Mouse (Mus musculus): ENCODE measurements around the gene Gm20388.

Gm20388 gene

GRCm38 (mm10) chr8:122444058-122444748 lies 2533.6 kb downstream of the Gm20388 start:
- peak; percentile 76 to 80 for DNase-seq

GRCm38 (mm10) chr8:122445203-122445602 lies 2534.6 kb downstream of the Gm20388 start:
- no peak for DNase-seq

- DNase-seq, result no peak
These were observed 2540.6 kb downstream of the Gm20388 start for GRCm38 (mm10) chr8:122451161-122451703.

- DNase-seq, result no peak
These were observed 2541.5 kb downstream of the Gm20388 start for GRCm38 (mm10) chr8:122452154-122452553.

- DNase-seq, result no peak
These were observed 2543.8 kb downstream of the Gm20388 start for GRCm38 (mm10) chr8:122454409-122454808.

GRCm38 (mm10) chr8:122457171-122457570 lies 2546.5 kb downstream of the Gm20388 start:
- no peak for DNase-seq

DNA sequence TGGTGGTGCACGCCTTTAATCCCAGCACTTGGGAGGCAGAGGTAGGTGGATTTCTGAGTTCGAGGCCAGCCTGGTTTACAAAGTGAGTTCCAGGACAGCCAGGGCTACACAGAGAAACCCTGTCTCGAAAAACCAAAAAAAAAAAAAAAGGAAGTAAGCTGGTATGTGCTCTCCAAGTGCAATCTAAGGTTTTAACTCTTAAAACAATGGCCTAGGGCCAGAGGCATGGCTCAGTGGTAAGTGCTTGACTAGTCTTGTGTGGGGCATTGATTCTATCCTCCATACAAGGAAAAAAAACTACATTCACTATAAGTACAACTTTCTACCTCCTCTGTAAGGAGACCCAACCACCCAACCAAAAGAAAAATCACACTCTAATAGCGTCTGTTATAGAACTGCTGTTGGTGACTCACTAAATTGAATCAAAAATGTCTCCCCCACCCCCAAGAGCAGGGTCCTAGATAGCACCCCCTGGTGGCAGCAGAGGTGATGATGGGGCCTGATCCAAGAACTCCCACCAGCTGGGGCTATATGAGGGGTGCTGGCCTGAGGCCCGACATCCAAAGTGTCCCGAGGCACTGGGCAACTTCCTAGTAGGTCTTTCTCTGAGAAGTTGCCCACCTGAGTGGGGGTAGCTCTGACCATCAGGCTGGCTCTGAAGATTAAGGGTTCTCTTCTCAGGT lies 2548.7 kb downstream of the Gm20388 start:
- no peak for DNase-seq

- no peak for DNase-seq
These were observed 2549.3 kb downstream of the Gm20388 start for GRCm38 (mm10) chr8:122459990-122460389.

- peak; percentile 79 to 84 for DNase-seq
These were observed 2550.2 kb downstream of the Gm20388 start, which contains the start of gene Snai3 for GRCm38 (mm10) chr8:122460524-122461472. Gene Snai3 (minus strand): TSS chr8:122460733.

DNA sequence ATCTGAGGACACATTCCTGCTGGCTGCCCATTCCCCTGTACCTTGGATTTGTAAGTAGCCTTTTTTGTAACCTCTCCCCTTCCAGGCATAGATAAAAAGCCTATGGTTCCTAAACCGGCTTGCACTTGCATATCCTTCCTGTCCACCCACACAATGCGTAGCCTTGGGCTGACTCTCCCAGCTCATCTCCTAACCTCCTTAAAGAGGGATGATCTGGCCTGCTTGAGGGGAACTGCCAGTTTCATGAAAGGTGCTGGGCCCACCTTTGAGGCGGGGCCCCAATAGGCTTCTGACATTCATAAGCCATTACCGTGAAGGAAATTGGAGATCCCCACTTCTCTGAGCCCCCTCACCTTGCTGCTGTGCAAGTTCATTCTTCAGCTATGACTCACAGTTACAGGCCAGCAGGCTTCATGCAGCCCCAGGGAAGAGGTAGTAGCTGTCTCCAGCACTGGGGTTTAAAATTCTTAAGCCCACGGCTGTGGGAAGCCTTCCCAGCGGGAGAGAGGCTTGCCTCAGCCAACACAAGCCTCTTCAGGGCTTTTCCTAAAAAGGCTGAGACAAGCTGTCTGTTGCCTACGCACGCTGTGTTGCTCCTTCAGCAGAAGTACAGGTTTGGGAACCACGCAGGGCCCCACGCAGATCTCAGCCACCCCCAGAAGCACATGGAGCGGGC lies 2551.0 kb downstream of the Gm20388 start:
- no peak for DNase-seq

DNA sequence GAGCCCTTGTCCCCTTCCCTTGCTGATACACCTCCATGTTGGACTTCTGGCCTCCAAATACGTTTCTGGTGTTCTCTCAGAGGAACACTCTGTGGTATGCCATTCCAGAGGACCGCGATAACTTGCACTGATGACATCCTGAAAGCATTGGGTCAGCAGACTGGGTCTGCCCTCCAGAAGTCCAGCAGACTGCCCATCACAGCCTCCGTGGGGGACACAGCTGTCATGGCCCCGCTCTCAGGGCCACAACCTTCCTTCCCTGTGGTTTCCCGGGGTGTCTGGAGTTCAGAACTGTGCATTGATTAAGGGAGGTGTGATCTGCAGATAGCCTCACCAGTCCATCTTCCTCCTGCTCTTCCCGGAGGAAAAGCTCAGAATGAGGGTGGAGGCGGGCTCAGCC lies 2551.9 kb downstream of the Gm20388 start:
- no peak for DNase-seq

GRCm38 (mm10) chr8:122463651-122464640 lies 2553.3 kb downstream of the Gm20388 start:
- no peak for DNase-seq

- no peak for DNase-seq
These were observed 2554.3 kb downstream of the Gm20388 start for GRCm38 (mm10) chr8:122464985-122465384.

- no peak for DNase-seq
These were observed 2557.2 kb downstream of the Gm20388 start for GRCm38 (mm10) chr8:122467816-122468215.

GRCm38 (mm10) chr8:122469407-122469806 lies 2558.8 kb downstream of the Gm20388 start:
- no peak for DNase-seq

DNA sequence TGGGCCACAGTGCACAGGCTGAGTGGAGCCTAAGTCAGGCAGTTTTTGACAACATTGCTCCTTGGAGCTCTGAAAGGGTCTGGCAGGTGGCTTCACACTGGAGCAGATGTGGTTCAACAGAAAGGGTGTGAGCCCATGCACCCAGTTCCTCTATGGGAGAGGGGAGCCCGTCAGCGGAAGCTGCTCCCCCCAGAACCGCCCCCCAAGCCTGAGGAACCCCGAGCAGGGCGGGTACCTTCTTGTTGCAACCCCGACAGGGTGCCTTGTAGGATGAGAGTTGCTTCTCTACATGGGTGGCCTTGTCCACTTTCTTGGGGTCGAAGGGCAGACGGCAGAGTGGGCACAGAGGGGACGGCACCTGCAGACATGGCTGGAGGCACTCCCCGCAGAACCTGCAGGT lies 2559.3 kb downstream of the Gm20388 start:
- no peak for DNase-seq

DNA sequence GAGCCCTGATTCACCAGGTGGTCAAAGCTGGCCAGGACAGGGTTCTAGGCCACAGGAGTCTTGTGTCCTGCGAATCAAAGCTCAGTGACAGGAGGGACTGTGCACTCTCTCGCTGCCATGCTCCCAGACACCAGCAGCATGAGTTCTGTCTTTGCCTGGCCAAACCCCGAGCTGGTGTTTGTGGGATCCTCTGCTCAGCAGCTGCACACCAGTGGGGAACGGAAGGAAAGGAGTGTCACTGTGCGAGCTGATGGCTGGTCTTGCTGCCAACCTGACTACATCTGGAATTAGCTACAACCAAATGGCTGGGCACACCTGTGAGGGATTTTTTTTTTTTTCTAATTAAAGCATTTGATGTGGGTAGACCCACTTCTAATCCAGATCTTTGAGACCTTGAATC lies 2560.1 kb downstream of the Gm20388 start:
- DNase-seq, result no peak

GRCm38 (mm10) chr8:122473911-122474421 lies 2563.3 kb downstream of the Gm20388 start:
- no peak for DNase-seq

DNA sequence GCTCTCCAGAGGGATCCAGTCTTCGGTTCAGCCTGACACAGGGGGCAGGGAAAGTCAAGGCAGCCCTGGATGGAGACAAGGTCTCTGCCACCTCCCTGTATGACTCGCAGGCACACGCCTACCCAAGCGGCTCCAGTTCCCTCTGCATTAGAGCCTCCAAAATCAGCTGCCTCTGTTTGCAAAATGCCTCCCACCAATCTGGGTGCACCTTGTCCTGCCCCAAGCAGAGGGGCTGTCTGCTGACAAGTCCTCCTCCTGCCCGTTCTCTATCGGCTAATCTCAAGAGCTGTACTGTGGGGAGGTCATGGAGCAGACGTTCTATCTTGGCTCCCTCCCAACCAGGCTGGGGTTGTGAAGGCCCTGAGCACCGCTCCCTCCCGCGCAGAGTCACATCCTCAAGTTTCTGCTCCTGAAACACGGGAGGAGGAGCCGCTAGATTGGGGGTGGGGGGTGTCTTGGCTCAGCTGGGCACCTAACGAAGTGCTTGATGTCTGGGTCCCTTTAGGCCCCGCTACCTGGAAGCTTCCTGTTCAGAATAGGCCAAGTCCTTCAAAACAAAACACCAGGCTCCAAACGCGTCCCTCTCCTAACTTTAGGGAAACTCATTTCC lies 2564.4 kb downstream of the Gm20388 start:
- DNase-seq, result peak; percentile 42 to 62
